Mouse (Mus musculus): Measurements from ENCODE around the gene Ciapin1. TPM values are rescaled to one million over a fixed set of nuclear protein-coding genes. Genes with fewer than 3 reads are reported as not detected.

Gene Ciapin1
- total and polyA plus RNA-seq, 2 experiments from 2014 or later = 60.6 to 162 TPM

GRCm38 (mm10) chr8:94770945-94771344 is 67.2 kb downstream of the Ciapin1 start:
- 0 out of 2 replicates have a peak overlapping the region, but pooled peaks have one; percentile 61 for H3K4me3 ChIP-seq (ENCODE audit: low read depth, low read length)
- no peaks in the 10 kb centered on the region for H3K9me3 ChIP-seq (ENCODE audit: low read length)
- 0 out of 2 replicates have a peak, but pooled peaks cover 3% of the 10 kb centered on the region for H3K27me3 ChIP-seq (ENCODE audit: insufficient read depth, low read length)
- peaks cover 7% of the 10 kb centered on the region; the same call in 1 of the 2 replicates for H3K4me1 ChIP-seq (ENCODE audit: insufficient read depth, low read length)
- TF ChIP-seq CTCF (IDR thresholded peaks at IDR 0.05) = no peak
- H3K27ac ChIP-seq (ENCODE audit: low read depth, low read length) = peak overlapping the region; percentile 73; the same call in 1 of the 2 replicates
- no peak overlapping the region for H3K4me2 ChIP-seq (ENCODE audit: low read depth, low read length, poor library complexity, severe bottlenecking)
- 48% methylated on average over 6 of the region's 6 CpGs for WGBS
- H3K36me3 ChIP-seq (ENCODE audit: insufficient read depth, low read length) = no peaks in the 10 kb centered on the region
- peak; percentile 65 for DNase-seq (ENCODE audit: low spot score)
- H3K9ac ChIP-seq (replicated peaks; ENCODE audit: low read length, poor library complexity, severe bottlenecking) = no peak overlapping the region
- ATAC-seq (ENCODE audit: low FRiP score) = no peak

Other genes starting within 250 kb of the Ciapin1 start
- 42.7 and 53.2 TPM in 2 replicates for gene Rspry1, start 236.4 kb downstream of the Ciapin1 start, total RNA-seq (2014; rRNA removed)
- gene Rspry1, start 236.4 kb downstream of the Ciapin1 start, polyA plus RNA-seq (2015; fragmentation: Nextera tagmentation; extraction: Ambion mirVana) = 35.5 and 35.9 TPM in 2 replicates
- 29.2 and 36.3 TPM in 2 replicates for gene Fam192a, start 236.4 kb downstream of the Ciapin1 start, total RNA-seq (2014; rRNA removed)
- gene Fam192a, start 236.4 kb downstream of the Ciapin1 start, polyA plus RNA-seq (2015; fragmentation: Nextera tagmentation; extraction: Ambion mirVana) = 59.6 and 62.2 TPM in 2 replicates
- gene Arl2bp, start 171.8 kb downstream of the Ciapin1 start, total RNA-seq (2014; rRNA removed) = 146 and 246 TPM in 2 replicates
- gene Arl2bp, start 171.8 kb downstream of the Ciapin1 start, polyA plus RNA-seq (2015; fragmentation: Nextera tagmentation; extraction: Ambion mirVana) = 180 and 187 TPM in 2 replicates
- gene Pllp, start 142.1 kb downstream of the Ciapin1 start, total RNA-seq (2014; rRNA removed) = 8.4 and 9.8 TPM in 2 replicates
- 8.6 and 10.5 TPM in 2 replicates for gene Pllp, start 142.1 kb downstream of the Ciapin1 start, polyA plus RNA-seq (2015; fragmentation: Nextera tagmentation; extraction: Ambion mirVana)
- not detected in 2 replicates for gene Ccl22, start 92.8 kb downstream of the Ciapin1 start, total RNA-seq (2014; rRNA removed)
- gene Ccl22, start 92.8 kb downstream of the Ciapin1 start, polyA plus RNA-seq (2015; fragmentation: Nextera tagmentation; extraction: Ambion mirVana) = not detected in 2 replicates
- gene Cx3cl1, start 66.3 kb downstream of the Ciapin1 start, total RNA-seq (2014; rRNA removed) = 82.0 and 111 TPM in 2 replicates
- 105 and 110 TPM in 2 replicates for gene Cx3cl1, start 66.3 kb downstream of the Ciapin1 start, polyA plus RNA-seq (2015; fragmentation: Nextera tagmentation; extraction: Ambion mirVana)
- gene Ccl17, start 27.9 kb downstream of the Ciapin1 start, total RNA-seq (2014; rRNA removed) = 8.5 TPM in 1 of 2 replicates, not detected in the other
- 4.4 and 4.7 TPM in 2 replicates for gene Ccl17, start 27.9 kb downstream of the Ciapin1 start, polyA plus RNA-seq (2015; fragmentation: Nextera tagmentation; extraction: Ambion mirVana)
- 101 and 110 TPM in 2 replicates for gene Coq9, start within 50 bp of the Ciapin1 start, total RNA-seq (2014; rRNA removed)
- gene Coq9, start within 50 bp of the Ciapin1 start, polyA plus RNA-seq (2015; fragmentation: Nextera tagmentation; extraction: Ambion mirVana) = 46.5 and 54.8 TPM in 2 replicates
- 62.5 and 70.5 TPM in 2 replicates for gene Polr2c, start 19.1 kb upstream of the Ciapin1 start, total RNA-seq (2014; rRNA removed)
- gene Polr2c, start 19.1 kb upstream of the Ciapin1 start, polyA plus RNA-seq (2015; fragmentation: Nextera tagmentation; extraction: Ambion mirVana) = 93.3 and 101 TPM in 2 replicates
- gene Dok4, start 38.0 kb upstream of the Ciapin1 start, total RNA-seq (2014; rRNA removed) = 154 and 155 TPM in 2 replicates
- 95.0 and 104 TPM in 2 replicates for gene Dok4, start 38.0 kb upstream of the Ciapin1 start, polyA plus RNA-seq (2015; fragmentation: Nextera tagmentation; extraction: Ambion mirVana)
- 5.4 and 6.1 TPM in 2 replicates for gene Ccdc102a, start 79.7 kb upstream of the Ciapin1 start, total RNA-seq (2014; rRNA removed)
- gene Ccdc102a, start 79.7 kb upstream of the Ciapin1 start, polyA plus RNA-seq (2015; fragmentation: Nextera tagmentation; extraction: Ambion mirVana) = 3.6 and 3.7 TPM in 2 replicates
- gene Adgrg5, start 85.3 kb upstream of the Ciapin1 start, total RNA-seq (2014; rRNA removed) = not detected in 2 replicates
- 0.17 and 0.21 TPM in 2 replicates for gene Adgrg5, start 85.3 kb upstream of the Ciapin1 start, polyA plus RNA-seq (2015; fragmentation: Nextera tagmentation; extraction: Ambion mirVana)
- gene Adgrg1, start 136.4 kb upstream of the Ciapin1 start, total RNA-seq (2014; rRNA removed) = 218 and 247 TPM in 2 replicates
- 114 and 125 TPM in 2 replicates for gene Adgrg1, start 136.4 kb upstream of the Ciapin1 start, polyA plus RNA-seq (2015; fragmentation: Nextera tagmentation; extraction: Ambion mirVana)
- gene Adgrg3, start 179.3 kb upstream of the Ciapin1 start, total RNA-seq (2014; rRNA removed) = 1.5 and 1.7 TPM in 2 replicates
- gene Adgrg3, start 179.3 kb upstream of the Ciapin1 start, polyA plus RNA-seq (2015; fragmentation: Nextera tagmentation; extraction: Ambion mirVana) = 0.59 and 0.88 TPM in 2 replicates
- 4.4 and 9.8 TPM in 2 replicates for gene Drc7, start 216.7 kb upstream of the Ciapin1 start, total RNA-seq (2014; rRNA removed)
- gene Drc7, start 216.7 kb upstream of the Ciapin1 start, polyA plus RNA-seq (2015; fragmentation: Nextera tagmentation; extraction: Ambion mirVana) = 2.8 and 3.6 TPM in 2 replicates
- gene Katnb1, start 242.8 kb upstream of the Ciapin1 start, total RNA-seq (2014; rRNA removed) = 53.7 and 61.6 TPM in 2 replicates
- gene Katnb1, start 242.8 kb upstream of the Ciapin1 start, polyA plus RNA-seq (2015; fragmentation: Nextera tagmentation; extraction: Ambion mirVana) = 52.5 and 56.7 TPM in 2 replicates

Data from midbrain, postnatal 0 days (tissue).